Comparison of ENCODE assay signal across 8 mouse cellular contexts in the genomic region with DNA sequence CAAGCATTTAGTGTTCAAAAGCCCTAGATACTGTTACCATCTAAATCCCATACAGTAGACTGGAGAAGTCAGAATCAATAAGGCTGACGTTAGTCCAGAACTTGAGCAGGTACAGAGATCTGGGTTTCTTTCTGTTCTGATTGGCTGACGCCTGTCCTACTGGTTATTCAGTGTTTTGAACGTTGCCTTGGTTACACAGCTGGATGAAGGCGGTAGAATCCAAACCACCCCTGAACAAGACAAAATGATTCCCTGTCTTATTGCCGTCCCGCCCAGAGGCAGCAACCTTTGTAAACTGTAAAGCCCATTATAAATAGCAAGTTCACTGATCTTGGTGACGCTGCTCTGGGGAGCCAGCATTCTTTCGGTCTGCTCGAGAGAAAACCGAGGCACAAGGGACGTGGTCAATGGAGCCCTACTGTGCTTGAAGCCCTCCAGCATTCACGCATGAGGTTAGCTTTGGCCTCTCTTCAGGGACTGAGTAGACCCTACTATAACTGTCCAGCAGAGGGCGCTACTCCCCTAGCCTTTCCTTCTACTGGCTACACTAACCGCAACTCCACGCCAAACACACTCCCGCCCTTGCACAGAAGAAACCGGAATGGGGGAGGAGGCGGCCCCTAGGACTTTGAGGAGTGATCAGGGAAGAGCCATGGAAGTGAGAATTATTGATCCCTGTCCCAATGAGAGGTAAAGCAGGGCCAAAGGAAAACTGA. TPM values are rescaled to one million over a fixed set of nuclear protein-coding genes. Genes with fewer than 3 reads are reported as not detected.
DNase-seq lines count a peak whose midpoint lies in the region; ATAC-seq and TF ChIP-seq lines count a peak whose summit lies in the region.

No protein-coding gene starts in this region.

- TF ChIP-seq CTCF in thymus, adult 2 months (IDR thresholded peaks at IDR 0.05; ENCODE audit: borderline replicate concordance, control insufficient read depth, extremely low read depth, insufficient read depth, low read length, poor library complexity) = peak; percentile 78; the same call in 1 of the 2 replicates

- no peaks in the 10 kb centered on the region for H3K27me3 ChIP-seq in lung, embryonic 16.5 days (ENCODE audit: control insufficient read depth, insufficient read depth, low read depth, low read length)
- H3K27me3 ChIP-seq in thymus, adult 2 months (ENCODE audit: control insufficient read depth, insufficient read depth, low read length) = no peaks in the 10 kb centered on the region

- peak; percentile 54 to 69; a peak in 3 of 4 replicates for ATAC-seq in hematopoietic stem cell, adult 5-6 weeks (replicated peaks in 1 of 2; ENCODE audit: insufficient read depth in 1 of 2, low FRiP score in 2 of 2, low TSS enrichment in 1 of 2, low read depth in 1 of 2, poor library complexity in 2 of 2, severe bottlenecking in 2 of 2)
- ATAC-seq in lung, embryonic 16.5 days (ENCODE audit: low read depth) = peak; percentile 75

- H3K4me3 ChIP-seq in lung, embryonic 16.5 days (ENCODE audit: low read length) = peak overlapping the region; percentile 56
- H3K4me3 ChIP-seq in thymus, adult 2 months (ENCODE audit: control insufficient read depth, insufficient read depth, low read length) = peak overlapping the region; percentile 75; the same call in 1 of the 2 replicates

- H3K4me1 ChIP-seq in lung, embryonic 16.5 days (replicated peaks; ENCODE audit: control insufficient read depth, insufficient read depth, low read length) = peaks cover 48% of the 10 kb centered on the region
- H3K4me1 ChIP-seq in thymus, adult 2 months (replicated peaks; ENCODE audit: control insufficient read depth, insufficient read depth, low read length) = peaks cover 28% of the 10 kb centered on the region

- H3K9ac ChIP-seq in lung, embryonic 16.5 days (ENCODE audit: low read length) = peak overlapping the region; percentile 95

- TF ChIP-seq POLR2A in thymus, adult 2 months (IDR thresholded peaks at IDR 0.05; ENCODE audit: control insufficient read depth, extremely low read depth, insufficient read depth, low read length, poor library complexity) = no peak

- no peaks in the 10 kb centered on the region for H3K36me3 ChIP-seq in lung, embryonic 16.5 days (ENCODE audit: control insufficient read depth, insufficient read depth, low read length)
- H3K36me3 ChIP-seq in thymus, adult 2 months (ENCODE audit: control insufficient read depth, insufficient read depth, low read length) = no peaks in the 10 kb centered on the region

- 5% methylated on average over 18 of the region's 18 CpGs for WGBS in lung, embryonic 16.5 days
- 19% methylated on average over 18 of the region's 18 CpGs for WGBS in thymus, adult 2 months

- DNase-seq in MEL-GATA-1-ER (ENCODE audit: extremely low read depth, low read depth) = peak; percentile 88
- DNase-seq in cerebellum, adult 8-10 months = peak; percentile 96
- DNase-seq in forelimb bud, embryonic 11.5 days (ENCODE audit: low read depth, low spot score) = peak; percentile 96
- DNase-seq in layer of hippocampus, adult 9-10 months (ENCODE audit: low spot score) = peak; percentile 93
- peak; percentile 84 for DNase-seq in ovary, adult 18-20 months (ENCODE audit: low spot score)
- peak; percentile 90 for DNase-seq in thymus, adult 2 months

- H3K27ac ChIP-seq in lung, embryonic 16.5 days (ENCODE audit: low read length) = peak overlapping the region; percentile 100
- no peak overlapping the region for H3K27ac ChIP-seq in thymus, adult 2 months (ENCODE audit: control insufficient read depth, insufficient read depth, low read length)

- no peaks in the 10 kb centered on the region for H3K9me3 ChIP-seq in lung, embryonic 16.5 days (ENCODE audit: control insufficient read depth, low read length)

- peak overlapping the region; percentile 94 for H3K4me2 ChIP-seq in lung, embryonic 16.5 days (ENCODE audit: low read depth, low read length)

RNA-seq across cellular contexts. Expression of gene Tex44, which starts 14.2 kb away (rescaled TPM):
- total RNA-seq in hematopoietic stem cell, adult 5-6 weeks (2017) = not detected in 2 replicates
- not detected in 2 replicates for polyA plus RNA-seq in lung, embryonic 16.5 days (2015; fragmentation: Nextera tagmentation; extraction: Ambion mirVana)
- polyA plus RNA-seq in thymus, adult 2 months (2012; rRNA removed) = 0.74 and 1.2 TPM in 2 replicates

RNA-seq across cellular contexts. Expression of gene Nmur1, which starts 14.3 kb away (rescaled TPM):
- total RNA-seq in hematopoietic stem cell, adult 5-6 weeks (2017) = not detected in 2 replicates
- 0.49 and 0.63 TPM in 2 replicates for polyA plus RNA-seq in lung, embryonic 16.5 days (2015; fragmentation: Nextera tagmentation; extraction: Ambion mirVana)
- polyA plus RNA-seq in thymus, adult 2 months (2012; rRNA removed) = 0.44 and 0.64 TPM in 2 replicates
